Mouse (Mus musculus) hematopoietic stem cell, adult 5-6 weeks (primary cell): Measurements from ENCODE around the gene Upk1b. TPM values are rescaled to one million over a fixed set of nuclear protein-coding genes. Genes with fewer than 3 reads are reported as not detected.
"Not testable (repeated sequence)": the region's sequence is repeated elsewhere in the genome, so short reads cannot be mapped to it uniquely, and the experiment has no call there.

Source experiments
- ATAC-seq, 2 experiments: fragments of 125-278 bp in 1 of 2; replicated peaks in 1 of 2; 2 replicates each; pipeline ENCODE4 v1.8.0; 2016 to 2017; ENCODE audit warnings: inconsistent platforms in 2 of 2, mild to moderate bottlenecking in 2 of 2, moderate number of reproducible peaks in 2 of 2, low read depth in 1 of 2, moderate TSS enrichment in 1 of 2; ENCODE audit not compliant: low FRiP score in 2 of 2, poor library complexity in 2 of 2, severe bottlenecking in 2 of 2, insufficient read depth in 1 of 2, low TSS enrichment in 1 of 2
- total RNA-seq: library from RNA; stranded (forward); fragments of 172-1452, 232-1000 nt; gene quantifications from 2 replicates; pipeline ENCODE4 v1.2.3, GENCODE M21; 2017

Gene Upk1b
- total RNA-seq: not detected in 2 replicates

DNA sequence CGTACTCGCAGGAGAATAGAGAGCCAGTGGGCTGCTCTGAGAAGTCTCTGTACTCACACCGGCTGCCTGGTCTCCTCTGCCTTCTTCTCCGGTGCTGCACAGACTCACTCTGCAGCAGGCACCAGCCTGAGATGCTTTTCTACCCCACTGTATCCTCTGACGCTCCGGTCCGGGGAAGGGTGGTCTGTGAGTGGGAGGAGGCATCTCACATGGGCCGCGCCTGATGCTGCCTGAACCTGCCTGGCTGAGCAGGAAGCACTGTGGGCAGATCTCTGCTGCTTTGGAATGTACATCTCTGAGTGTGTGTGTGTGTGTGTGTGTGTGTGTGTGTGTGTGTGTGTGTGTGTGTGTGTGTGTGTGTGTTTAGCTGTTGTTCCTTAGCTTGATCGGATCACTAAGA lies at the start of gene Upk1b:
Gene Upk1b (minus strand): TSS at position 238 of the 400 bp plus-strand sequence.
- peak; percentile 87 to 90 for ATAC-seq

DNA sequence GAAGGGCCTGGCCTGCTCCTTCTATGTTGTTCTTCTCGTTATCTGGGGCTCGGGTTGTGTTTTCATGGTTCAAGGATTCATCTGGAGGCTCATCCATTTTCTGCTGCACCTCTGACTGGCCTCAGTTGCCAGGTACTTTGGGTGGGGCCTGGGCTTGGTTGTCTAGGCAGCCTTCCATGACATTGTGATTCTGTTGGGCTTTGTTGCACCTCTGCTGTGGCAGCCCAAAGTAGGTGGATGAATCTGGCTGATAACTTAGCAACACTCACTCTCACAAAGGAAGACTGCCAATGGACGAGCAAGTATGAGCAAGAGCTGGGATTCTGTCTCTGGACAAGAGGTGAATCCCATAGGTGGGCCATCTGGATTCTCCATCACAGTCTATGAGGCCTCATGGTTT lies 28.5 kb upstream of the Upk1b start, which contains the start of gene 4930435E12Rik:
Gene 4930435E12Rik (minus strand): TSS at position 101 of the 400 bp plus-strand sequence.
- ATAC-seq: no peak

DNA sequence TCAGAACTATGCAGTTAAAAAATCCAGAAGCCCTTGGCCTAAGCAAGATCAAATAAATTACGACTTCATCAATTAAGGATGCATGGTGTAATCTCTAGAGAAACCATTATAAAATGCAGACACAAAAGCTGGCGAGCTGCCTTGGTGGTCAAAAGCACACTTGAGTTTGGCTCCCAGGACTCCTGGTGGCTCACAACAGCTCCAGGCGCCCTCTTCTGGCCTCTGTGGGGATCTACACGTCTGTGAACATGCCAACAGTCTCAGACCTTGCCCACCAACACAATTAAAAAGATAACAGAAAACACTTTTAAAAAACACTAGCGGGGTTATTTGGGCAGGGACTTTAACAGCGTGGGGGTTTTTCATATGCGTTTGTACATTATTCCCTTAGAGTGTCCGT lies 12.4 kb upstream of the Upk1b start:
- peak; percentile 92 for ATAC-seq

DNA sequence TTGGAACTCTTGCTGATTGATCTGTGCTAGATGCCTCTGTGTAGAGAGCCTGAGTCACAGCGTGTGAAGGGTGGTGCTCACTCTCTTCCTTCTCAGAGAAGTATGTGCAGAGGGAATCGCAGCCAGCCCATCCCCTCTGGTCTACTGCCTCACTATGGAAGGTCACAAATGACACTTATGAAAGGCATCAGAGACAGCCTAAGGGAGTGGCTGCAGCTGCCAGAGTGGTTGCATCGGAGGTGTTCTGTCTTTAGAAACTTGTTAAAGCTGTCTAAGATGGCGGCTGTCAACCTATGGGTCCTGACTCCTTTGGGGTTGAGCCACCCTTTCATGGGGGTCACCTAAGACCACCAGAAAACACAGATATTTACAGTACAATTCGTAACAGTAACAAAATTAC lies 10.1 kb upstream of the Upk1b start:
- no peak for ATAC-seq

DNA sequence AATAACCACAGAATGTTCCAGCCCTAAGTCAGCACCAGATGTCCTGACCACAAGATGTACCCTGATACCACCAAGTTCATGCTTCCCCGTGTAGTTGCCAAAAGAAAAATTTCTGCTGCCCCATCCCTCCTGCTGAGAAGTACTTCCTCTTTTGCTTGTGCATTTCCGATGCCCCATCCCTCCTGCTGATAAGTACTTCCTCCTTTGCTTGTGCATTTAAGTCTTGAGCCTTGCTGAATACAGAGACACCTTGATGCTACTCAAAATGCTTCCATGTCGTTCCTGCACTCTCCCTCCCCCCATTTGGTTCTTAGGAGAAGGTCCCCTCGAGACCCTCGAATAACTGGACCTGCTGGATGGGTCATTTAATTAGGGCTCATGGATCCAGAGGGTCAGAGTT lies 7.7 kb upstream of the Upk1b start:
- ATAC-seq: not testable (repeated sequence)

DNA sequence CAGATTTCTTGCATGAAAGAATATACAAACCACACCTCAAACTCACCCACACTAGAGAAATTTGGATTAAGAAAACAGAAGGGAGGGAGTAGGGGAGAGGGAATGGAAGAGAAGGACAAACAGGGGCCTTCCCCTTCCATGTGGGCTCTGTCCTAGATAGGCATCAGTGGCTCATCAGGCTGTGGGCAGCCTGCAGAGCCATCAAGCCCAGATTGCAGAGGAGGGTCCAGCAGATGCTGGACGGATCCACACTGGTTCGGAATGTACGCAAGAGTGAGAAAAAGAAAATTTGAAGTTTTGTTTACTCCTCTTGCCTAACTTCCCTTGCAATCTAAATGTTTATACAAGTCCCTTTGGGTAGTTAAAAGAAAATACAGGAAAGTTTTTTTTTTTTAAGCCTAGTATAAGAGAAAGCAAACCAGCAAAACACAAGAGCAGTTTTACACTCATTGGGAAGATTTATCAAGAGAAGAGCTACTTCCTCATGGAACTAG lies 1.1 kb downstream of the Upk1b start:
- no peak for ATAC-seq

DNA sequence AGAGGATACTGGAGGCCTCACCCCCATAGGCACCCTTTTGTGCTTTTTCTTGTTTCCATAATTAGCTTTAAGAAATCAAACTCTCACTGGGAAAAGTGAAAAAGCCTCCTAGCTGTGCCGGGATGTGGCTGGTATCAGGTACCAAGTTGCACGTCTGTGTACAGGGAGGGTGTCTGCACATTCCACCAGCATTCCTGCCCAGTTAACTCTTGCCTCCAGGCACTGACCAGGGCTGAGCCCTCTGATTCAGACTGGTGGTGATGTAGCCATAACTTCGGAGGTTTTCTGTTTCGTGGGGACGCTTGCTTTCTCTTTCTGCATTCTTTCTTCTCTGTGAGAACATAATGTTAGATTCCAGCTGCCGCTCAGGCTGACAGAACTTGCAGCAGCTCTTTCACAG lies 7.0 kb downstream of the Upk1b start:
- ATAC-seq: no peak

DNA sequence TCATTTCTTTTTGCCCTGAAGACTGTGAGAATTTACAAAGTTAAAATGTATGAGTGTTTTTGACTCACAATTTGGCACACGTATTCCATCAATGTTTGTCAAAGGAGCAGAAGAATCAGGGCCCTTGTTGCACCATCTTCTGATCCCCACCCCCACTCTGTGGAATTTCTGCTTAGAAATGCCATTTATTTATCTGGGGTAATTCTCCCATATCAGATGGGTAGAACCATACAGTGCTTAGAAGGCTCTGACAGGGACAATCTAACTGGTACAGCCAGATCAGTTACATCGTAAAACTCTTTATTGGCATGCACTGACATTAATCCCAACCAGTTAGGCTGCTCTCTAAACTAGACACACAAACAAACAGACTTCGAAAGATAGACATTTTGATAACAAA lies 10.2 kb downstream of the Upk1b start:
- ATAC-seq: no peak

DNA sequence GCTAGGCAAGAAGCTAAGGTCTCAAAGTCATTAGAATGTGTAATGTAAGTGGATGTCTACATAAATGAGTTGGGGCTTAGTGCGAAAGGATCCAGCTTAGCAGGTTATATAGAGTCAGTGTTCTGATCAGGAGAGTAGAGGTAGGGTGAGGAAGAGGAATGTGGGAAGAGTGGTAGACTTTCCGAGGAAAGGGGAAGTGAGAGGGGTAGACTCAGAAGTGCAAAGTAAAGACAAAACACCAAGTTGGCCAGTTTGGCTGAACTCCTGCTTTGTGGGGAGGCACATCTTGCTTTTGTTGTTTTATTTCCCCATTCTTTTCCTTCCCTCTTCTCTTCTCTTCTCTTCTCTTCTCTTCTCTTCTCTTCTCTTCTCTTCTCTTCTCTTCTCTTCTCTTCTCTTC lies 11.1 kb downstream of the Upk1b start:
- ATAC-seq: no peak; a peak in 1 of 4 replicates

DNA sequence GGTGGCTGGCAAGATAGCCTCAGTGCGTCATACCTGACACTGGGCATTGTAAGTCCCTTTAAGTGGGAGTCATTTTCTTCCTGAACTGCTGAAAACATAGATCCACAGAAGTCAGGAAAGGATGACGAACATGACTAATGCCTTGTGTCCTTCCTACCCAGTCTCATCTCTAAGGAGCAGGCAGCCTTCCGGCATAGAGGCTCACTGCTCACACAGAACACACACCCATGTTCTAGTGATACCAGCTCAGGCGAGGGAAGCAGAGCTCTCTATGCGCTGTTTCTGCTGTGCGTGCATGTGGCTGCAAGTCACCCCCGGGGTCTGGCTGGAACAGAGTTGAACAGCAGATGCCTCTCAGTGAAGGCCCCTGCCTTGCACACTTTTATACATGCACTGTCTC lies 14.8 kb downstream of the Upk1b start:
- no peak for ATAC-seq

DNA sequence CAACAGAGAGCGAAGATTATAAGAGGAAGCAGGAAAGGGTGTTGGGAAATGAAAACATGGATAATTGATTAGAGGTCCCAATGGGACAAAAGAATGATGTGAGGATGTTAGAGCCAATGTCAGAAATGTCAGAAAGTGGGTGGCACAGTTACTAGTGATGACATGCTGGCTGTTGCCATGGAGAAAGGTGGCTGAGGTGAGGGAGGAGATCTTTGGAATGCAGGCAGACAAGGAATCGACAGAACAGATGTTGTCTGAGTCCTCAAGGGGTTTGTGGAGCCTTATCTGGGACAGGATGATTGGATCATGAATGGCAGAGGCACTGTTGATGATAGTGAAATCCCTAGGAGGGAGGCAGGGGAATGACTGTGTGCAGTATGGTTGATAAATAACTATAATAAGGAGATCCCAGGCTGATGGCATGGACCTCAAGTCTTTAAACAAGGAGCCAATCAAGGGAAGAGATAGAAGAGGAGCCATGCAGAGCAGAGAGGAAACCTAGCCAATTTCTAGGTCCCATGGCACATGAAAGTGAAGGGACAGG lies 17.5 kb downstream of the Upk1b start:
- ATAC-seq: no peak

DNA sequence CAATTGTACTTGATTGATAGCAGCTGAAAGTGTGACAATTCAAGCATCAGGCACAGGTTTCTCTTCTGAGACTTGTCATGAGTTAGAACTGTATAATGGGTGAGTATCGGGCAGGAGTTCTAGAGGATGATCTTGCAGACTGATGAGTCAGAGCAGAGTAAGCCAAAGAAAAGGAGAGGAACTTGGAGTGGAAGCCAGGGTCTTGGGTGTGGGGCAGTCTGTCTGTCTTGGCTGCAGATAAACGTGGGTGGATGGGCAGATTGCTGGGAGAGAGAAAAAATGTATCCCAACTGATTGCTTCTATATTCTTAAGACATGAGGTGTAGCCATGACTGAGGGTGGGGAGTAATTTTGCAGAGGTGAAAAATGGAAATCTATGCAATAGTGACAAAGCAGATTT lies 18.2 kb downstream of the Upk1b start:
- ATAC-seq: no peak

DNA sequence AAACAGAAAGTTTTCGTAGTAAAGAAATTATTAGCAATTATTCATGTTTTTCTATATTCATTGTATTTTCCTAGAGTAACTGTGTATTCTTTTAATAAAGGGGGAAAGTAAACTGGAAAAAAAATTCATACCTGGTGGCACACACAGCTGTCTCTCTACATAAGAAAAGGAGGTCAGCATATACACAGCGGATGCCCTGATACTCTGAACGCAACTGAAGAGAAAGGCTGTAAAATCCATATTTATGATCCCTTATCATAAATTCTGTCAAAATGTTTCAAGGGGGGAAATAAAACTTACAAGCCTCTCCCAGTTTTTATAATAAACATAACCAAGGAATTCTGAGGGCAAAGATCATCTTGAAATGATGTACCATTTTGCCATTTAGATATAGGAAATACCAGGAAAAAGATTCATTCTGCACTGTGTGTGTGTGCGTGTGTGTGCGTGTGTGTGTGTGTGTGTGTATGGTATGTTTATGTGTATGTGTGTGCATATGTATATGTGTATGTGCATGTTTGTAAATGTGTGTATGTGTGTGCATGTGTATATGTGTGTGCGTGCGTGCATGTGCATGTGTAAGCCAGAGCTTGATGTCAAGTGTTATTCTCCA lies 19.1 kb downstream of the Upk1b start:
- no peak for ATAC-seq

DNA sequence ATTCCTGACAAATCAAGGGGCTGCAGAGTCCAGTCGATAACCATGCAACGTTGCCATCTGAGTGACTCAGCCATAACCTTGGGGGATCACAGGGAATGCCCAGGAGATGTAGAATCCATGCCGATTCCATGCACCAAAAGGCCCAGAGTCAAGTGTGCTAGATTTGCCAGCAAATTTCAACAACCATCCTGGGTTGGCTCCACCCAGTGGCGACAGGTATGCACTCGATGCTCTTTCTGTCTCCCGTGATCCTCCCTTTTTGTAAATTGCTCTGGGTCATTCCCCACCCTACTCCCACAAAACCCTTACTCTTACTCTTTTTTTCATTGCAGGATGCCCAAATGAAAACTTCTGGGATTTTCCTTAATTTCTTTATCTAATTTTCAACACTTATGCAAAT lies 23.8 kb downstream of the Upk1b start:
- ATAC-seq: no peak

DNA sequence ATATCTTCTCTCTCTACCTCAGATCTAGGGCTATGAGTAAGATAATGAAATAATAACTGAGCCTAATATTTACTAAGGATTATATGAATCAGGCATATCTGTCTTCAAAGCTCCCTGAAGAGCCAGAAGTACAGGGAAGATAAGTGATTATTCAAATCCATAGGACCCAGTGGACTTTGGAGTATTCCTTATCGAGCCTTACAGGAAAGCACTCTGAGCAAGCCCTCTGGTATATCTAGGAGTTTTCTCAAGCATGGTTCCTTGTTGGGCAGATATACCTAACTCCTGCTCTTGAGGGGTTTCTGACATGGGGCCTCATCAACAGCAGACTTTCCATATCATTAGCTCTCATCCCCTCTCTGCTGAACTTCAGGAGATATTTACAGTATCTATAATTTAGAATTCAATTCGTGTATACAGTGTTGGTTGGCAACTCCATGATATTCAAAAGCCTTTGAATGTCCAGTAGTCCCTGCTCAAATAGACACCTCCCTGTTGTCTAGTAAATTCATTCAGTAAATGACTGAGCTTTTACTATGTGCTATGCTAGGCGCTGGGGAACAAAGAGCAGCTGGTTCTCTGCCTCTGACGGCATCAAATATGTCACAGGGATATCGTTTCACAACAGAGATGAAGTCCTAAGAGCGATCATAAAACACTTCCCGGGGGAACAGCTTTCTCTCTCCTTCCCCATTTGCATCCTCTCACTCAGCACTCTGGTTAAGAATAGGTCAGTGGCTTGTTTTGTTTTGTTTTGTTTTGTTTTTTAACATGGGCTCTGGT lies 25.0 kb downstream of the Upk1b start:
- no peak for ATAC-seq

DNA sequence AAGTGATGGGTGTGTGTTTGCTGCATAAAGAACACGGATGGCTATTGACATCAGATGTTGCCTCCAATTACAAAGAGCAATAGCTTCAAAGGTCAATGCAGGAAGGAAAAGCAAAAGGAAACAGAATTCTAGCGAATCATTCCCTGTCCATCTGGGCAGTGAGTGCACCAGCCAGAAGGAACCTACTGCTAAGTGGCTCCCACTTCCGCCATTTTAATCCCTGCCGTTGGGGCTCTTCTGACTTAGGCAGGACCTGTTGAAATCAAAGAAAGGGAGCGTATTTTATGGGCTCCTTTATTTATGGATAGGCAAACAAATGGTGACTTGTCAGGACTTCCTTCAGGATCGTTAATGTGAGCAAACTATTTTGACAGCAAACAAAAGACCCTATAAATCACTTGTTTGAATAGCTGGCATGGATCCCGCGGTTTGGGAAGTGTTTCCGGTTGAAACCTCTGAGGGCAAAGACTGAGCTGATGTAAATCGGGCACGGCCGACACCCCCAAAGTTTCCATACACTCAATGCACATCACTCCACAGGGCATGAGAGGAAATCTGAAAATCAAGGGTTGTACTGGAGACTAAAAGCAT lies 27.1 kb downstream of the Upk1b start:
- no peak for ATAC-seq

DNA sequence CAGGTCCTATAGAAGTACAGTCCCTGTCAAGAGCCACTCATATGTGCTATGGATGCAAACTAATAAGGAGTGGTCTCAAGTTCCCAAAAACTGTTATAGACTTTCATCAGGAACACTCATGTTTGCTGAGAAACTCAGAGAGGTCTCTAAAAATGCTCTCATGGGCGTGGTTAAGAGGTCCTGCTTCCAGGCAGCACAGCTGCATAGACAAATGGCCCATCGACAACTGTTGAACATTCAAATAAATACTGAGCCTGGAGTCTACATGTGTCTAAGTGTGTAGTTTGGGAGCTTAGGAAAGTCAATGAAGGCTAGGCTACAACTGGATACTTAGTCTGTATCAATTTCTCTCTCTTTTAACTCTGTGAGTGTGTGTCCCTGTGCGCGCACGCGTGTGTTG lies 29.0 kb downstream of the Upk1b start:
- ATAC-seq: no peak

DNA sequence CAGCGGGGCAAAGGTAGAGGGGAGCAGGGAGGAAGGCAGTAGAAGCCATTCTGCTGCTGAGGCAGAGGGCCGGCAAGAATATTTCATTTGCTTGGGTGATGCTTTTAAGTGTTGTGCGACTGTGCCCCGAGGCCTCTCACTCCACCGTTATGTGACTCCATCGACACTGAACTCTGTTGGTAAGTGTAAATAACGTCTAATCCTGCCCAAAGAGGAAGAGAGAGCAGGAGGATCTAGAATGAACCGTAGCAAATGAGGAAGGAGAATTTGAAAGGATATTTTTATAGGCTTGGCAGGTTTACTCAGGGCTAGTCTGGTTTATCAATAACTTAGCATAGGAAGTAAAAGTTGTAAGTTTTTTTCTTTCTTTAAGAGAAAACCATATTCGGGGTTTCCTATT lies 30.6 kb downstream of the Upk1b start:
- no peak; a peak in 1 of 4 replicates for ATAC-seq
